Mouse (Mus musculus) embryonic stem cell, embryonic (primary cell): ENCODE data around the gene Zfp574.

Experiments
- CTCF ChIA-PET, 4 experiments: fragments of 300-600 bp in 2 of 4; fragments of 350-600 bp in 2 of 4; sonication (Branson Sonifier 250); formaldehyde crosslinking; loops; one replicate each; lab custom pipeline; 2022; ENCODE audit warnings: inconsistent platforms in 2 of 4; lab: Charles Lee
- POLR2A ChIA-PET, 4 experiments: fragments of 300-600 bp in 2 of 4; fragments of 350-600 bp in 2 of 4; sonication (Branson Sonifier 250); formaldehyde crosslinking; loops; one replicate each; lab custom pipeline; 2022; ENCODE audit warnings: antibody characterized with exemption in 4 of 4, inconsistent platforms in 1 of 4; lab: Charles Lee

Zfp574 gene

DNA sequence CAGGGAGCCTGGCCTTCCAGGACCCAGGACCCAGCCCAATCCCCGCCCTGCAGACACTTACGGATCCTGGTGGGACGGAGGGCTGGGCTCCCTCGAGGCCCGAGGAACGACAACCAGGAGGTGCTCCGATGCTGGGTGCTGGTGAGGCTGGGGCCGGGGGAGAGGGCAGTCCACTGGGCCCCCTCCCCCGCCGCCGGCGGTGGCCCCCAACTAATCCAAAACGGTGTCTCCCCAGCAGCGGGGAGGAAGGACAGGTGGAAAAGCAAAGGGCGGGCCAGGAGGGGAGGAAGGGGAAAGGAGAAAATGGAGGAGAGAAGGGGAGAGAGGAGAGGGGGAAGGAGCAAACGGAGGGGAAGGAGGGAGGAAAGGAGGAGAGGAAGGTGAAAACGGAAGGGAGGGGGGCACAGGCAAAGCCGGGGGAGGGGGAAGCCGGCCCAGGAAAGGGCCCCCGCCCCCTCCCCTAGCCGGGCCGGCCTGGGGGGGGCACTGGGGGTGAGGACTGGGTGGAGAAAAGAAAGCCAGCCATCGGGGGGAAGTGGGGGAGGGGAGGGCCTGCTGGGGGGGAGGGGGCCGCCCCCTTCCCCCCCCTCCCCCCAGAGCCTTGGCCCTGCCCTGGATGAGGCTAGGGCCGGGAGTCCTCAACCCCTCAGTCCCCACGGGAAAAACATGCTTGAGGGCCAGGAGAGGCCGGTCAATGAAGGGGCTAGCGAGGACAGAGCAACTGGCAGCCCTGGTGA lies at the start of gene Zfp574, which contains the start of gene Grik5:
Gene Zfp574 (plus strand): TSS at position 589 of the 737 bp plus-strand sequence.
Gene Grik5 (minus strand): TSS at position 368 of the 737 bp plus-strand sequence.
- CTCF ChIA-PET = no interaction called here
- POLR2A ChIA-PET = interaction anchor here in 1 of 4 experiments (0.6 kb wide), 1 partner anchor 255 kb away, joined by 3 read pairs; no protein-coding TSS in a partner anchor

DNA sequence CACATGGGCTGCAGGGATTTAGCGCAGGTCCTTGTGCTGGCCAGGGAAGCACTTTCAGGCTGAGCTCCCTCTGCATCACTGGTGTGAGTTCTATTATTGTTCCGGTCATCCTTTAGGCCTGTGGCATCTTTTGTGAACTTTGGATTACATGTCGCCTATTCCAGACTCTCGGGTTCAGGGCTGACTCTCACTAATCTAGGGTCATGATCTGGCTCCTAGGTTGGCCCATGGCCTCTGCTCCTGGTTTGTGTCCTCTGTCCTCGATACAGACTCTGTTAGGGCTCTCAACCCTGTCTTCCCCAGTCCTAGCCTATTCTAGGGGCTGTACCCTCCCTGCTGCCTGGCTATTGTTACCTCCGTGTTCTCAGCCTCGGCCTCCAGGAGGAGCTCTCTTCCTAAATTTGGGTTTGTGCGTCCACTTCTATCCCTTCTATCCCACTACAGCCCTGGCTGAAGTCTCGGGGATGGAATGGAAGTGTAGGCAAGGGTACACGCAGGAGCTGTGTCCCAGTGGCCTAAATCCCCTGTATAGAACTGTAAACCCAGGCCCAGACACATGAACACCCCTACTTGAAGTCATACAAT lies 46.4 kb upstream of the Zfp574 start:
- ChIA-PET CTCF (interaction anchor here (0.5 to 3.5 kb wide), 26 partner anchors 8 to 519 kb away, joined by 3 to 24 read pairs (median 4); partner anchors contain the start of gene Zfp428 (in 1 of the 4)), POLR2A (interaction anchor here in 2 of 4 experiments (0.5 to 2.0 kb wide), 10 partner anchors 8 to 581 kb away, joined by 3 to 4 read pairs (median 3); no protein-coding TSS in a partner anchor)

DNA sequence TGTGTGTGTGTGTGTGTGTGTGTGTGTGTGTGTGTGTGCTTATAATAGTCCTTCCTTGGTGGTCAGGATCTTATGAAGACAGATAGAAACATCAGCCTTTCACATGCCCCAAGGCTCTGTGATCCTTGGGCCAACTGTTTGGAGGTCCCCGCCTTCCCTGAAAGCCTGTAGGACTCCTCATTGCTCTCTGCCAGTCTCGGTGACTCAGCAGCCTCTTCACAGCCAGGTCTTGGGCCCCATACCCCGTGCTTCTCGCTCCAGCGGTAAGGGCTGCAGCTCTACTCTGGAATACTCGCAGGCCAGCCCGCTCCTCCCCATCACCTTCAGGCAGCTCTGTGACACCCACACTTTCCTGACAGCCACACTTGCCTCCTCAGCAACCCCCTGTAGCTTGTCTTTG lies 45.9 kb upstream of the Zfp574 start:
- CTCF ChIA-PET = interaction anchor here (0.5 to 3.5 kb wide), 24 partner anchors 8 to 520 kb away, joined by 3 to 24 read pairs (median 4); partner anchors contain the start of gene Zfp428 (in 1 of the 4)
- POLR2A ChIA-PET = interaction anchor here in 2 of 4 experiments (0.6 to 1.6 kb wide), 6 partner anchors 18 to 54 kb away, joined by 3 to 4 read pairs (median 3); no protein-coding TSS in a partner anchor

DNA sequence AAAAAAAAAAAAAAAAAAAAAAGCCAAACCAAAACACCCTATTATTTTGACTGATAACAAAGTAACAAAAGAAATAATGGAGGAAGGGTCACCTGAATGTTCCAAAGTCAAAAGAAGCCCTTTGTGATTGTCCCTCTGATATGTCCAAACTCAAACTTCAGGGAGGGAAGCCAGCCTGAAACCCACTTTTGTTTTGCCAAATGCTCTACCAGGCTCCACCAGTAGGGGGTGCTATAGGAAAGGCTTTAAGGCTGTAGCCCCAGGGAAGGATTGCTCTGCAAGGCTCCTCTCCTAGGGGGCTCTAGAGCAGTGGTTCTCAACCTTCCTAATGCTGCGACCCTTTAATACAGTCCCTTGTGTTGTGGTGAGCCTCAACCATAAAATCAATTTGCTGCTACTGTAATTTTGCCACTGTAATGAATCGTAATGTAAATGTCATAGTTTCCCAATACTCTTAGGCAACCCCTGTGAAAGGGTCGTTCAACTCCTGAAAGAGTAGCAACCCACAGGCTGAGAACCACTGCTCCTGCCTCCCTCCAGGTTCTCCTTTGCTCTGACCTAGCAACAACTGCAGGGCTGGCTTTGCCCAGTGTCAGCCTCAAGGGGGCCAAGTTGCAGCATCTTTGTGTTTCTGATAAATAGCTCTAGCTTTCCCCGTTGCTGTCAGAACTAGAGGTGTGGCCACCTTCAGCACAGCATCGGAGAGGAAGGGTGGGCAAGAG lies 42.2 kb upstream of the Zfp574 start:
- POLR2A ChIA-PET = interaction anchor here in 1 of 4 experiments (0.5 to 1.7 kb wide), 2 partner anchors 17 to 67 kb away, joined by 3 to 4 read pairs; no protein-coding TSS in a partner anchor
- CTCF ChIA-PET = interaction anchor here in 2 of 4 experiments (0.8 to 2.2 kb wide), 6 partner anchors 10 to 368 kb away, joined by 3 to 17 read pairs (median 4); no protein-coding TSS in a partner anchor

DNA sequence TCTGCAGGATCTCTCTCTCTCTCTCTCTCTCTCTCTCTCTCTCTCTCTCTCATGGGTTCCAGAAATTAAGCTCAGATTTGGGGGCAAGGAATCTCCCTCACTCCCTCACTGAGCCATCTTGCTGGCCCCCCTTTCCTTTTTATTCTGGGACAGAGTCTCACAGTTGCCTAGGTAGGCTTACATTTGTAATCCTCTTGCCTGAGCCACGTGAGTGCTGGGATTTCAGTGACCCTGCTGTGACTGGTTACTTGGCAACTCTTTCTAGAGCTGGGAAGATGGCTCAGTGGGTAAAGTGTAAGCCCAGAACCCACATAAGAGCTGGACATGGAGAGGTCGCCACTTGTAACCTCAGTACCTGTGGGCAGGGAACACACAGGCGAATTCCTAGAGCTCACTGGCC lies 40.8 kb upstream of the Zfp574 start:
- POLR2A ChIA-PET = interaction anchor here in 2 of 4 experiments (0.6 to 1.7 kb wide), 5 partner anchors 15 to 590 kb away, joined by 3 to 6 read pairs (median 4); no protein-coding TSS in a partner anchor
- CTCF ChIA-PET = interaction anchor here (0.6 to 2.2 kb wide), 13 partner anchors 31 to 596 kb away, joined by 3 to 17 read pairs (median 4); partner anchors contain the start of gene Ceacam1 (in 1 of the 4)

DNA sequence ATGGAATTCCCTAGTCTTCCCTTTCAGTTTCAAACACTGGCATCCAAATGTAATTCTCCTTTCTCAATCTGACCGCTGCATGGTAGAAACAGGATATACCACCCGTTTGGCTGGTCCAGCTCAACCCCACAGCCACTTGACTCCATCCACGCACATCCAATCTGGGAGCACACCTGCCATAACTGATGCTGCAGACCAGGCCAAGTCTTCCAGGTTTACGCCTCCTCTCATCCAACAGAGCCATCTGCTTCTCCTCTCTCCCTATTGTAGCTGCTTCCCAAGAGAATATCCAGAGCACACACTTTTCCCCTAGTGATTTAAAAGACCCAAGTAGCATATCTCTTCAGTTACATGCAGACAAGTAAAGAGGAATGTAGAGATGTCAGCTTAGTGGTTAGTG lies 37.6 kb upstream of the Zfp574 start:
- CTCF ChIA-PET = interaction anchor here in 3 of 4 experiments (0.6 to 3.9 kb wide), 12 partner anchors 9 to 531 kb away, joined by 3 to 14 read pairs (median 4); no protein-coding TSS in a partner anchor

DNA sequence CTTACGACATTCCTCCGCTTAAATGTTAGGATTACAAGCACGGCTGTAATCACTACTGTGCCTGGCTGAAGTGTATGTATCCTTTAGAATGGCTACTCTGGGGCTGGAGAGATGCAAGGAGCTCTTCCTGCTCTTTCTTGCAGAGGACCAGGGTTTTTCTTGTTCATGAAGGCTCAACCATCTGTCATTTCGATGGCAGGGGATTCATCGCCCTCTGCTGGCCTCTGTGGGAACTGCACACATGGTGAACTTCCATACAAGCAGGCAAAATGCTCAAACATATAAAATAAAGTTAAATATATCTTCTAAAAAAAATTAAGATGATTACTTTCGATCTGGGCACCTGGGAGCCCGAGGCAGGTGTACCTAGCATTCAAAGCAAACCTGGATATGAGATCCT lies 36.5 kb upstream of the Zfp574 start:
- CTCF ChIA-PET = interaction anchor here (0.6 to 3.9 kb wide), 19 partner anchors 9 to 280 kb away, joined by 3 to 14 read pairs (median 3); no protein-coding TSS in a partner anchor
- POLR2A ChIA-PET = interaction anchor here in 2 of 4 experiments (0.5 to 1.0 kb wide), 2 partner anchors 40 to 71 kb away, joined by 3 to 4 read pairs; no protein-coding TSS in a partner anchor

More for the DNA sequence above, 37.6 kb upstream of the Zfp574 start:
- POLR2A ChIA-PET = interaction anchor here in 1 of 4 experiments (1.0 kb wide), 1 partner anchor 49 kb away, joined by 3 read pairs; no protein-coding TSS in a partner anchor

DNA sequence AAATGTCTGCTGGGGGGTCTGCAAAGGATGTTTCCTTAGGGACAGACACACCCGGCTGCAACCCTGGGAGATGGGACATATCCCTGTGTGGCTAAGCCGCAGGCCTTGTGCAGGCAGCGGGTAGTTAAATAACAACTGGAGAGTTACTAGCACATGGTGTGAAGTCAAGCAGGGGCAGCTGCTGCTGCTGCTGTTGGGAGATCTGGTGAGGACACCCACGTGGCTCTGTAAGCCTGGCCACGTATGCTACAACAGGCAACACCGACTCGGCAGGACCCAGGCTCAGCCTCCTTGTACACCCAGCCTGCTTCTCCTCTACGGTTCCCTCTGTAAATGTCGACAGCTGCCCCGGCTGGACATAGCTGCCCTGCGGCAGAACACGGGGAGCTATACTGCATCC lies 30.4 kb upstream of the Zfp574 start:
- ChIA-PET POLR2A (interaction anchor here in 1 of 4 experiments (0.9 kb wide), 1 partner anchor 35 kb away, joined by 4 read pairs; no protein-coding TSS in a partner anchor), CTCF (interaction anchor here in 1 of 4 experiments (0.6 to 2.3 kb wide), 4 partner anchors 16 to 237 kb away, joined by 3 to 11 read pairs (median 4); no protein-coding TSS in a partner anchor)

DNA sequence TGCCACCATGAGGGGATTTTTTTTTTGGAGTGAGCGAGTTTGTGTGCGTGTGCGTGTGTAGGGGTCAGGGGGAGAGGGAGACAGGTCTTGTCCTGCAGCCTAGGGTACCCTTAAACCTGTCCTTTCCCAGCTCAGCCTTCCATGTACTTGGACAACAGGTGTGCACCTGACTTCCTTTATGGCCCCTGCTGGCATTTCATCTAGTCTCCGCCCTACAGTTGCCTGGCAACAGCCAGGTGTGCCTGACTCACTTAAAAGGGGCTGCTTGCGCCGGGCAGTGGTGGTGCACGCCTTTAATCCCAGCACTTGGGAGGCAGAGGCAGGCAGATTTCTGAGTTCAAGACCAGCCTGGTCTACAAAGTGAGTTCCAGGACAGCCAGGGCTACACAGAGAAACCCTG lies 27.8 kb upstream of the Zfp574 start:
- CTCF ChIA-PET = interaction anchor here in 2 of 4 experiments (0.5 to 0.6 kb wide), 2 partner anchors 9 to 315 kb away, joined by 3 read pairs; no protein-coding TSS in a partner anchor
- POLR2A ChIA-PET = interaction anchor here in 3 of 4 experiments (0.6 to 1.3 kb wide), 3 partner anchors 32 to 677 kb away, joined by 3 to 5 read pairs (median 3); no protein-coding TSS in a partner anchor

DNA sequence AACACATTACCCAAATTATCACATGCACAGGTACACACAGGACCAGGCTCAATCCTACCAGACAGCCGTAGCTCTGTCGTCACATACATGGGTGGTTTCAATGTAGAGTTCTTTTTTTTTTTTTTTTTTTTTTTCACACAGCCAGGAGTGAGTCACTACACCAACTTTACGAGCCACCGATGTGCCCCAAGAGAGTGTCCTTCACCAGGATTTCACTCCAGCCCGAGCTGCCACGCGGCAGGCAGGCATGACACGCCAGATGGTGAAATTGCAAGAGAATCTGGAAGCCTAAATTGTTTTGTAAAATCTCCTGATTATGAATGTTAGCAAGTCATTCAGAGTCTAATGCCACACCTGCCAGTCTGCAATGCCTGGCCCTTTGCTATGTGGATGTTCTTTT lies 25.0 kb upstream of the Zfp574 start:
- POLR2A ChIA-PET = interaction anchor here in 3 of 4 experiments (0.6 to 1.4 kb wide), 7 partner anchors 14 to 540 kb away, joined by 3 to 5 read pairs (median 3); no protein-coding TSS in a partner anchor
- CTCF ChIA-PET = interaction anchor here (0.6 to 1.6 kb wide), 7 partner anchors 12 to 97 kb away, joined by 3 to 6 read pairs (median 3); no protein-coding TSS in a partner anchor

DNA sequence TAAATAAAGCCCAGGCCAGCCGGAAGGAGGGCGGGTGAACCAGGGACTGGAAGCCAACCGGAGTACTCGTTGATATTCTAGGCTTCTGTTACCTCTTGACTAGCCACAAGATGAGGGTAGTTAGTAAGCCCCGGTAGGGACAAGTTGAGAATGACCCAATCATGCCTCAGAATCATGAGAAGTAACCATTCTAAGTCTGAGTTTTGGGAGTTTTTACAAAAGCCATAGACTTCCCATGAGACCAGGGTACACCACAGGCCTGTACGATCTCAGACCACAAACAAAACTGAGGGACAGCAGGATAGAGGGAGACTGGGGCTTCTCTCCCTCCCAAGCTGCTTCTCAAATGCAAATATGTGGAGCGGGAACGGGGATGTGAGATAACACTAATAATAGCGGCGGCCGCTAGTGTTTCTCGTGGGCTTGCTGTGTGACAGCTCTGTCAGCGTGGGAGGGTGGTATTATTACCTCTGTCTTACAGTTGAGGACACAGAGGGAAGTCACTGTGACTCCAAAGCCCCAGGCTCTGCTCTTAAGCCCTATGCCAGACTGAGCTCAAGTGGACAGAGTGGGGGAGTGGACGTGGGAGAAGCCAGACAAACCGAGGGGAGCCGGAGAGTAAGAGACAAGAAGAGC lies 23.0 kb upstream of the Zfp574 start:
- CTCF ChIA-PET = no interaction called here
- POLR2A ChIA-PET = interaction anchor here in 2 of 4 experiments (0.6 to 1.5 kb wide), 4 partner anchors 32 to 384 kb away, joined by 3 to 5 read pairs (median 4); partner anchors contain the start of gene Rps19 (in 1 of the 2)

DNA sequence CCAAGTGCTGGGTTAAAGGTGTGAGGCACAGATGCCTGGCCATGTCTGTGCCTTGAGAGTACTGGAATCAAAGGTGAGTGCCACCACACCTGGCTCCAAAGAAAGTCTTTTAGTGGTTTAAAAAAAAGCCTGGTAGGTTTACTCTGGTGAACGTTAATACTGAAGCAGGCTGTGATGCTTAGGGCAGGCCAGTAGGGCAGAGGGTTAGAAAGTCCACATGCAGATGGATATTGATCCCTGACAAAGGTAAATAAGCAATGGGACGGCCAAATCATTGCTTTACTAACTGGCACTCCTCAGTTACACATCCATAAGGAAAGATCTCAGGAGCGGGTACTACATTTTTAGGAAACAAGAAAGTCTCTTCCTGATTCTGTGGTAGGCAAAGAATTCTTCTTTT lies 19.8 kb upstream of the Zfp574 start:
- POLR2A ChIA-PET = interaction anchor here in 1 of 4 experiments (0.7 to 1.5 kb wide), 2 partner anchors 15 to 24 kb away, joined by 3 to 4 read pairs; no protein-coding TSS in a partner anchor
- CTCF ChIA-PET = no interaction called here

DNA sequence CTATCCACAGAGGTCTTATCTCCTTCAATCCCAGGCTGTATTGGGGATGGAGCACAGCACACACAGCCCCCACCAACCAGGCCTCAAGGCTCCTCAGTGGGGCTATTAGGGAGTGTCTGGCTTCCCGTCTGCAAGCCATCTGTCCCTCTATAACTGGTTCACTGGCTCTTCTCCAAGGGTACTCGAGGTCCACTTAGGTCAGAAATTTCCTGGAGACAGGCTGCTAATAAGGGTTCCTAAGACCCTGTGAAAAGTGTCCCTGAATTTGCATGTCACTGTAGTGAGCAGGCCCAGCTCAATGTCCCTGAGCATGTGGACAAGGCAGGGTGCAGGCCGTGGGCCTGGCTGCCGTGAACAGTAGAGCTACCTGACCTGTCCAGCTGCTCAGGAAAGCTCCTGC lies 15.4 kb upstream of the Zfp574 start:
- CTCF ChIA-PET = interaction anchor here in 3 of 4 experiments (0.5 to 1.5 kb wide), 4 partner anchors 37 to 321 kb away, joined by 3 to 10 read pairs (median 4); no protein-coding TSS in a partner anchor
- POLR2A ChIA-PET = interaction anchor here in 1 of 4 experiments (0.8 to 1.6 kb wide), 2 partner anchors 14 to 20 kb away, joined by 4 read pairs; no protein-coding TSS in a partner anchor

DNA sequence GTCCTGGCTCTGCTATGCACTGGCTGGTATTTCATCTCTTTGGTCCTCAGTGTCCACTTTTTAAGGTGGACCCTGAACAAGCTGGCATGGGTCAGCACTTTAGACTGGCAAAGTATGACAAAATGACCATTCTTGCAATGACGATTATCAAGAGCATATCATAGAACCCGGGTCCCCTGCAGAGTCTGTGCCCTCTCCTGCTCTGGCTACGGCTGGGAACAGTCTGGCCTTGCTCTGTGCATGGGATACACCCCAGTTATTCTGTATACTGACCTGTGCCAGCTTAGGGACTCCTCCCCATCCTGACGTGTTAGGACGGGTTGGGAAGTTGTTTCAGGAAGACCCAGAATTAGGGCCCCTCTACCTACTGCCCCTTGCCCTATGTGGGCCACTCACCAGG lies 14.5 kb upstream of the Zfp574 start:
- ChIA-PET POLR2A (interaction anchor here in 1 of 4 experiments (0.8 to 1.6 kb wide), 2 partner anchors 15 to 19 kb away, joined by 4 read pairs; no protein-coding TSS in a partner anchor), CTCF (interaction anchor here in 2 of 4 experiments (0.8 to 1.5 kb wide), 2 partner anchors 36 to 47 kb away, joined by 3 to 4 read pairs; no protein-coding TSS in a partner anchor)

DNA sequence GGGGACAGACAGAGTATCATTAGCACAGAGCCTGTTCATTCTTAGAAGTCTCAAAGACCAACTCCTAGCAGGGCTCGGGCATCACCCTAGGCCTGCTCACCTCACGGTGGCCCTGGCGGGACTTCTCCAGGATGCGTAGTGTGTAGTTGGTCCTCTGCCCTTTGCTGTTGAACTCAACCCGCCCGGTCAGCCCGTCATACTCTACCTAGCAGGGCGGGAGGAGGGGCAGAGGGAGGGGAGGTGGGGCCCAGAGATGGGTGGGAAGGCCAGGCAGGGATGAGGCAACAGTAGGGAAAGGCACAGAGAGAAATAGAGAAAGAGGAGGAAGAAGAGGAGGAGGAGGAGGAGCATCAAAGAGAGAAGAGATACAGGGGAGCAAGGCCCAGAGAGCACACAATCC lies 14.0 kb upstream of the Zfp574 start:
- POLR2A ChIA-PET = no interaction called here

DNA sequence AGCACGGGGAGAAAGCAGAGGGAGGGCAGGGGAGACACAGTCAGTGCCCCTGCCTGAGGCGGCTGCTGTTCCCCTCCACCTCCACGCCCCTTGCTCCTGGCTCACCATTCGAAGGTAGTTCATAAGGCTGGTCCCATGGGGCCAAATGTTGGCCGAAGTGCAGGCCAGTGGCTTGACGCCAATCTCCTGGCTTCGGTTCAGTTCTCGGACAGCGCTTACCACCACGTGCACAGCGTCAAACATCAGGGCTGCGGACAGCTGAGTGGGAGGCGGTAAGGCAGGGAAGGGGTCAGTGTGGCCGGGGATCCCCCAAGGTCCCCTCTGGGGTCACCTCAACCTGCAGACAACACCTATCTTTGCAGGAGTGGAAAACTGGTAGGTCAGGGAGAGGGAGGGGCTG lies 13.5 kb upstream of the Zfp574 start:
- ChIA-PET POLR2A (no interaction called here), CTCF (interaction anchor here in 1 of 4 experiments (0.6 kb wide), 1 partner anchor 275 kb away, joined by 8 read pairs; no protein-coding TSS in a partner anchor)

More for the DNA sequence above, 14.0 kb upstream of the Zfp574 start:
- CTCF ChIA-PET = interaction anchor here in 1 of 4 experiments (0.6 kb wide), 1 partner anchor 275 kb away, joined by 8 read pairs; no protein-coding TSS in a partner anchor
